Mouse (Mus musculus): ENCODE measurements at regions not wholly inside any gene's neighbourhood (a gene's known extent, or its start where the extent isn't known, plus 50 kb on each side); places are given as distances from the start of the nearest gene placed in this dataset.

- no peak overlapping the region for H3K4me2 ChIP-seq (ENCODE audit: low read depth, low read length)
- H3K9ac ChIP-seq (replicated peaks; ENCODE audit: low read length) = no peak overlapping the region
- no peaks in the 10 kb centered on the region for H3K4me1 ChIP-seq (ENCODE audit: control insufficient read depth, insufficient read depth, low read length)
- ATAC-seq (replicated peaks; ENCODE audit: insufficient number of reproducible peaks, low FRiP score, low TSS enrichment, low read depth) = no peak
- DNase-seq (ENCODE audit: low spot score) = no peak
- no peak overlapping the region for H3K4me3 ChIP-seq (ENCODE audit: low read depth, low read length)
- H3K27me3 ChIP-seq (ENCODE audit: control insufficient read depth, insufficient read depth, low read length) = no peaks in the 10 kb centered on the region
- WGBS = 87% methylated on average over 3 of the region's 3 CpGs
- no peaks in the 10 kb centered on the region for H3K9me3 ChIP-seq (replicated peaks; ENCODE audit: control insufficient read depth, low read length)
- H3K27ac ChIP-seq (replicated peaks; ENCODE audit: low read depth, low read length) = no peak overlapping the region
- H3K36me3 ChIP-seq (replicated peaks; ENCODE audit: control insufficient read depth, insufficient read depth, low read depth, low read length) = no peaks in the 10 kb centered on the region
Observed at GRCm38 (mm10) chr2:133754088-133754487, 202.1 kb downstream of the Bmp2 start.

- Histone ChIP-seq H3K4me2 (ENCODE audit: low read depth, low read length) (no peak overlapping the region), H3K4me1 (ENCODE audit: control insufficient read depth, insufficient read depth, low read length) (no peaks in the 10 kb centered on the region), H3K36me3 (replicated peaks; ENCODE audit: control insufficient read depth, insufficient read depth, low read depth, low read length) (no peaks in the 10 kb centered on the region), H3K27ac (replicated peaks; ENCODE audit: low read depth, low read length) (no peak overlapping the region), H3K9ac (replicated peaks; ENCODE audit: low read length) (no peak overlapping the region), H3K27me3 (ENCODE audit: control insufficient read depth, insufficient read depth, low read length) (no peaks in the 10 kb centered on the region), H3K9me3 (replicated peaks; ENCODE audit: control insufficient read depth, low read length) (no peaks in the 10 kb centered on the region), H3K4me3 (ENCODE audit: low read depth, low read length) (no peak overlapping the region)
- DNase-seq (ENCODE audit: low spot score) = no peak
- ATAC-seq (replicated peaks; ENCODE audit: insufficient number of reproducible peaks, low FRiP score, low TSS enrichment, low read depth) = no peak
- WGBS = 82% methylated on average over 7 of the region's 7 CpGs
Observed at GRCm38 (mm10) chr2:133761496-133761895, 209.5 kb downstream of the Bmp2 start.

GRCm38 (mm10) chr2:133768546-133768945 lies 216.6 kb downstream of the Bmp2 start:
- no peaks in the 10 kb centered on the region for H3K4me1 ChIP-seq (ENCODE audit: control insufficient read depth, insufficient read depth, low read length)
- WGBS = 92% methylated on average over 1 of the region's 1 CpGs
- H3K9ac ChIP-seq (replicated peaks; ENCODE audit: low read length) = no peak overlapping the region
- no peak overlapping the region for H3K4me3 ChIP-seq (ENCODE audit: low read depth, low read length)
- ATAC-seq (replicated peaks; ENCODE audit: insufficient number of reproducible peaks, low FRiP score, low TSS enrichment, low read depth) = no peak
- H3K27me3 ChIP-seq (ENCODE audit: control insufficient read depth, insufficient read depth, low read length) = no peaks in the 10 kb centered on the region
- H3K27ac ChIP-seq (replicated peaks; ENCODE audit: low read depth, low read length) = no peak overlapping the region
- H3K4me2 ChIP-seq (ENCODE audit: low read depth, low read length) = no peak overlapping the region
- no peaks in the 10 kb centered on the region for H3K9me3 ChIP-seq (replicated peaks; ENCODE audit: control insufficient read depth, low read length)
- no peaks in the 10 kb centered on the region for H3K36me3 ChIP-seq (replicated peaks; ENCODE audit: control insufficient read depth, insufficient read depth, low read depth, low read length)
- DNase-seq (ENCODE audit: low spot score) = no peak

GRCm38 (mm10) chr2:133783588-133784342 lies 231.8 kb downstream of the Bmp2 start:
- Histone ChIP-seq H3K27me3 (ENCODE audit: control insufficient read depth, insufficient read depth, low read length) (no peaks in the 10 kb centered on the region), H3K9ac (replicated peaks; ENCODE audit: low read length) (no peak overlapping the region), H3K4me2 (ENCODE audit: low read depth, low read length) (no peak overlapping the region), H3K27ac (replicated peaks; ENCODE audit: low read depth, low read length) (no peak overlapping the region), H3K4me1 (ENCODE audit: control insufficient read depth, insufficient read depth, low read length) (no peaks in the 10 kb centered on the region), H3K9me3 (replicated peaks; ENCODE audit: control insufficient read depth, low read length) (no peaks in the 10 kb centered on the region), H3K36me3 (replicated peaks; ENCODE audit: control insufficient read depth, insufficient read depth, low read depth, low read length) (no peaks in the 10 kb centered on the region), H3K4me3 (ENCODE audit: low read depth, low read length) (no peak overlapping the region)
- ATAC-seq (replicated peaks; ENCODE audit: insufficient number of reproducible peaks, low FRiP score, low TSS enrichment, low read depth) (no peak), DNase-seq (ENCODE audit: low spot score) (no peak)
- WGBS = 72% methylated on average over 7 of the region's 7 CpGs

GRCm38 (mm10) chr2:133791031-133791430 lies 239.1 kb downstream of the Bmp2 start:
- Histone ChIP-seq H3K4me2 (ENCODE audit: low read depth, low read length) (no peak overlapping the region), H3K4me1 (ENCODE audit: control insufficient read depth, insufficient read depth, low read length) (no peaks in the 10 kb centered on the region), H3K9ac (replicated peaks; ENCODE audit: low read length) (no peak overlapping the region), H3K4me3 (ENCODE audit: low read depth, low read length) (no peak overlapping the region), H3K9me3 (replicated peaks; ENCODE audit: control insufficient read depth, low read length) (no peaks in the 10 kb centered on the region), H3K36me3 (replicated peaks; ENCODE audit: control insufficient read depth, insufficient read depth, low read depth, low read length) (no peaks in the 10 kb centered on the region), H3K27ac (replicated peaks; ENCODE audit: low read depth, low read length) (no peak overlapping the region), H3K27me3 (ENCODE audit: control insufficient read depth, insufficient read depth, low read length) (no peaks in the 10 kb centered on the region)
- no peak for ATAC-seq (replicated peaks; ENCODE audit: insufficient number of reproducible peaks, low FRiP score, low TSS enrichment, low read depth)
- 53% methylated on average over 1 of the region's 1 CpGs for WGBS
- no peak for DNase-seq (ENCODE audit: low spot score)

- DNase-seq (ENCODE audit: low spot score) (peak; percentile 64), ATAC-seq (replicated peaks; ENCODE audit: insufficient number of reproducible peaks, low FRiP score, low TSS enrichment, low read depth) (no peak)
- no peak overlapping the region for H3K9ac ChIP-seq (replicated peaks; ENCODE audit: low read length)
- H3K36me3 ChIP-seq (replicated peaks; ENCODE audit: control insufficient read depth, insufficient read depth, low read depth, low read length) = no peaks in the 10 kb centered on the region
- H3K27ac ChIP-seq (replicated peaks; ENCODE audit: low read depth, low read length) = no peak overlapping the region
- 25% methylated on average over 2 of the region's 2 CpGs for WGBS
- H3K4me1 ChIP-seq (ENCODE audit: control insufficient read depth, insufficient read depth, low read length) = no peaks in the 10 kb centered on the region
- H3K4me3 ChIP-seq (ENCODE audit: low read depth, low read length) = no peak overlapping the region
- H3K27me3 ChIP-seq (ENCODE audit: control insufficient read depth, insufficient read depth, low read length) = no peaks in the 10 kb centered on the region
- no peaks in the 10 kb centered on the region for H3K9me3 ChIP-seq (replicated peaks; ENCODE audit: control insufficient read depth, low read length)
- no peak overlapping the region for H3K4me2 ChIP-seq (ENCODE audit: low read depth, low read length)
Observed at GRCm38 (mm10) chr2:133793293-133793692, 241.3 kb downstream of the Bmp2 start.

GRCm38 (mm10) chr2:133802666-133803065 lies 250.7 kb downstream of the Bmp2 start:
- H3K27ac ChIP-seq (replicated peaks; ENCODE audit: low read depth, low read length) = no peak overlapping the region
- H3K36me3 ChIP-seq (replicated peaks; ENCODE audit: control insufficient read depth, insufficient read depth, low read depth, low read length) = no peaks in the 10 kb centered on the region
- ATAC-seq (replicated peaks; ENCODE audit: insufficient number of reproducible peaks, low FRiP score, low TSS enrichment, low read depth) (no peak), DNase-seq (ENCODE audit: low spot score) (peak; percentile 6)
- no peak overlapping the region for H3K4me2 ChIP-seq (ENCODE audit: low read depth, low read length)
- no peak overlapping the region for H3K4me3 ChIP-seq (ENCODE audit: low read depth, low read length)
- 33% methylated on average over 3 of the region's 3 CpGs for WGBS
- no peak overlapping the region for H3K9ac ChIP-seq (replicated peaks; ENCODE audit: low read length)
- no peaks in the 10 kb centered on the region for H3K9me3 ChIP-seq (replicated peaks; ENCODE audit: control insufficient read depth, low read length)
- H3K4me1 ChIP-seq (ENCODE audit: control insufficient read depth, insufficient read depth, low read length) = no peaks in the 10 kb centered on the region
- H3K27me3 ChIP-seq (ENCODE audit: control insufficient read depth, insufficient read depth, low read length) = no peaks in the 10 kb centered on the region

- no peaks in the 10 kb centered on the region for H3K36me3 ChIP-seq (replicated peaks; ENCODE audit: control insufficient read depth, insufficient read depth, low read depth, low read length)
- no peaks in the 10 kb centered on the region for H3K9me3 ChIP-seq (replicated peaks; ENCODE audit: control insufficient read depth, low read length)
- no peak for ATAC-seq (replicated peaks; ENCODE audit: insufficient number of reproducible peaks, low FRiP score, low TSS enrichment, low read depth)
- no peak overlapping the region for H3K4me2 ChIP-seq (ENCODE audit: low read depth, low read length)
- no peak overlapping the region for H3K27ac ChIP-seq (replicated peaks; ENCODE audit: low read depth, low read length)
- no peaks in the 10 kb centered on the region for H3K4me1 ChIP-seq (ENCODE audit: control insufficient read depth, insufficient read depth, low read length)
- H3K27me3 ChIP-seq (ENCODE audit: control insufficient read depth, insufficient read depth, low read length) = no peaks in the 10 kb centered on the region
- no peak overlapping the region for H3K4me3 ChIP-seq (ENCODE audit: low read depth, low read length)
- DNase-seq (ENCODE audit: low spot score) = no peak
- no peak overlapping the region for H3K9ac ChIP-seq (replicated peaks; ENCODE audit: low read length)
- 86% methylated on average over 4 of the region's 4 CpGs for WGBS
Observed at GRCm38 (mm10) chr2:133821418-133821817, 269.5 kb downstream of the Bmp2 start.
